ENCODE assay signal across 27 mouse cellular contexts in genomic region chr14:34693970-34694369, GRCm38 (mm10). TPM values are rescaled to one million over a fixed set of nuclear protein-coding genes. Genes with fewer than 3 reads are reported as not detected.
DNase-seq lines count a peak whose midpoint lies in the region; ATAC-seq and TF ChIP-seq lines count a peak whose summit lies in the region.
"Had no signal": no experiment of that assay in that cellular context is flagged by ENCODE, and none has a peak within 500 bp of the region (broad histone marks: within the 10 kb centered on the region; RNA-seq: fewer than 3 reads in every experiment).

No protein-coding gene starts in this region.

- H3K4me3 ChIP-seq in layer of hippocampus, adult 2 months: no peak overlapping the region
- H3K4me3 ChIP-seq: embryonic facial prominence, embryonic 10.5 days; embryonic facial prominence, embryonic 12.5 days; erythroblast, embryonic 14.5 days; forebrain, embryonic 10.5 days; forebrain, embryonic 12.5 days had no signal

- DNase-seq in layer of hippocampus, adult 2 months (ENCODE audit: low spot score in 2 of 2): no peak
- DNase-seq in layer of hippocampus, postnatal 36 days: no peak
- peak; percentile 94 for DNase-seq in ES-CJ7 (ENCODE audit: low read depth, low spot score)
- peak; percentile 99 for DNase-seq in R1 (ENCODE audit: low read depth, low spot score)
- DNase-seq in adrenal gland, postnatal 36 days: no peak
- no peak for DNase-seq in thymus, postnatal 0 days (ENCODE audit: low spot score)
- no peak for DNase-seq in spleen, postnatal 36 days (ENCODE audit: low spot score in 2 of 2)
- DNase-seq: adrenal gland, adult 8-10 months; adrenal gland, postnatal 14 days; B cell, adult 2 months; cerebellum, adult 11 months; cerebellum, adult 18-20 months; cerebellum, adult 8-10 months; cerebellum, adult 9-11 months; cerebellum, postnatal 14 days; cerebellum, postnatal 36 days had no signal

- no peak for TF ChIP-seq CTCF in layer of hippocampus, adult 2 months (conservative IDR thresholded peaks at IDR 0.05)

- H3K27ac ChIP-seq in layer of hippocampus, adult 2 months: peak overlapping the region; percentile 0; the same call in 1 of the 2 replicates
- H3K27ac ChIP-seq: embryonic facial prominence, embryonic 10.5 days; embryonic facial prominence, embryonic 12.5 days; forebrain, embryonic 10.5 days; forebrain, embryonic 12.5 days had no signal

- peak; percentile 28; the same call in 1 of the 2 replicates for ATAC-seq in erythroblast, adult 5-6 weeks (replicated peaks; ENCODE audit: low FRiP score, poor library complexity, severe bottlenecking)
- ATAC-seq: activated CD4-positive, CD25-positive, alpha-beta regulatory T cell, adult 4 months; CD4-positive, CD25-positive, alpha-beta regulatory T cell, adult 4 months; forebrain, embryonic 14.5 days; forebrain, embryonic 16.5 days; Patski had no signal

RNA-seq across cellular contexts. Expression of gene Wapl, which starts 20.2 kb away (rescaled TPM):
- total RNA-seq in layer of hippocampus, adult 2 months (2021): 10 to 100 TPM; 56.3 to 58.7 TPM
- 10 to 100 TPM; 54.3 to 54.6 TPM for total RNA-seq in layer of hippocampus, postnatal 36 days (2021)
- 144 and 152 TPM in 2 replicates for total RNA-seq in erythroblast, adult 5-6 weeks (2015; ENCODE audit: low replicate concordance)
- 291 and 438 TPM in 2 replicates for total RNA-seq in erythroblast, adult 5-6 weeks (2017; ENCODE audit: low replicate concordance)
- 10 to 100 TPM; 81.7 to 88.7 TPM for total RNA-seq in adrenal gland, postnatal 36 days (2021)
- polyA plus RNA-seq in thymus, postnatal 0 days (2015; fragmentation: Nextera tagmentation; extraction: Ambion mirVana): 38.3 and 49.7 TPM in 2 replicates

Comparison
In these comparisons a context has a peak if more than half of its experiments do, and no peak if none do; other contexts are left out.
1. DNase-seq: peak in ES-CJ7 (single experiment) and R1 (single experiment); none in layer of hippocampus, adult 2 months (0 of 2), layer of hippocampus, postnatal 36 days (0 of 2), adrenal gland, postnatal 36 days (0 of 2), thymus, postnatal 0 days (single experiment) and spleen, postnatal 36 days (0 of 2).